Mouse (Mus musculus) MEL (cell line): ENCODE results near the gene Otulinl. TPM values are rescaled to one million over a fixed set of nuclear protein-coding genes. Genes with fewer than 3 reads are reported as not detected.
A peak's percentile ranks its signal among the peaks of the same experiment; 100 is the strongest.

ENCODE experiments used
- DNase-seq: peaks from one replicate; pipeline ENCODE4 v3.0.0; 2011; ENCODE audit warnings: low read depth, low spot score
- H3K27ac ChIP-seq: 2 replicates; pipeline ENCODE4 v1.5.1; 2012; ENCODE audit warnings: low read depth, mild to moderate bottlenecking, control low read depth, low read length, moderate library complexity; ENCODE audit not compliant: control insufficient read depth
- H3K27me3 ChIP-seq, 2 experiments: fragments of 150-350 bp in 1 of 2; sonication (generic) in 1 of 2; 2 replicates each; pipeline ENCODE4 v1.6.1; 2012; ENCODE audit warnings: low read length in 2 of 2, mild to moderate bottlenecking in 2 of 2, improper control_type of control experiment in 1 of 2, moderate library complexity in 1 of 2; ENCODE audit not compliant: insufficient read depth in 2 of 2, control insufficient read depth in 1 of 2
- H3K36me3 ChIP-seq, 2 experiments: 2 replicates each; pipeline ENCODE4 v1.6.1; 2012 to 2014; ENCODE audit warnings: low read length in 2 of 2, improper control_type of control experiment in 1 of 2, inconsistent platforms in 1 of 2, mild to moderate bottlenecking in 1 of 2; ENCODE audit not compliant: insufficient read depth in 2 of 2, control insufficient read depth in 1 of 2
- H3K4me1 ChIP-seq, 2 experiments: fragments of 150-350 bp in 1 of 2; sonication (generic) in 1 of 2; 2 replicates each; pipeline ENCODE4 v1.6.1; 2012; ENCODE audit warnings: low read length in 2 of 2, improper control_type of control experiment in 1 of 2, mild to moderate bottlenecking in 1 of 2; ENCODE audit not compliant: insufficient read depth in 2 of 2, control insufficient read depth in 1 of 2
- H3K4me3 ChIP-seq, 2 experiments: fragments of 150-350 bp in 1 of 2; sonication (generic) in 1 of 2; 2 replicates each; pipeline ENCODE4 v1.5.1; 2012; ENCODE audit warnings: low read depth in 2 of 2, low read length in 2 of 2, mild to moderate bottlenecking in 2 of 2, moderate library complexity in 2 of 2, control low read depth in 1 of 2, improper control_type of control experiment in 1 of 2; ENCODE audit not compliant: control insufficient read depth in 1 of 2, insufficient read depth in 1 of 2
- H3K79me2 ChIP-seq: 2 replicates; pipeline ENCODE4 v1.6.1; 2012; ENCODE audit warnings: mild to moderate bottlenecking, low read length, moderate library complexity; ENCODE audit not compliant: control insufficient read depth, poor library complexity, insufficient read depth
- H3K9ac ChIP-seq: 2 replicates; pipeline ENCODE4 v1.6.1; 2012; ENCODE audit warnings: low read depth, mild to moderate bottlenecking, control low read depth, low read length, moderate library complexity; ENCODE audit not compliant: control insufficient read depth, poor library complexity, severe bottlenecking
- H3K9me3 ChIP-seq: fragments of 150-350 bp; sonication (generic); replicated peaks from 2 replicates; pipeline ENCODE4 v1.6.1; 2012; ENCODE audit warnings: mild to moderate bottlenecking, low read length, improper control_type of control experiment, moderate library complexity; ENCODE audit not compliant: insufficient read depth
- BHLHE40 ChIP-seq: IDR thresholded peaks from 2 replicates; pipeline ENCODE4 v1.6.1; 2012; ENCODE audit warnings: low read depth, mild to moderate bottlenecking, inconsistent platforms, low read length, improper control_type of control experiment, borderline replicate concordance
- CHD1 ChIP-seq: IDR thresholded peaks from 2 replicates; pipeline ENCODE4 v1.6.1; 2012; ENCODE audit warnings: low read depth, mild to moderate bottlenecking, inconsistent platforms, low read length, improper control_type of control experiment
- E2F4 ChIP-seq: IDR thresholded peaks from 2 replicates; pipeline ENCODE4 v1.6.1; 2011; ENCODE audit warnings: low read depth, low read length, improper control_type of control experiment, borderline replicate concordance
- ELF1 ChIP-seq: IDR thresholded peaks from 2 replicates; pipeline ENCODE4 v1.6.1; 2014; ENCODE audit warnings: low read depth, mild to moderate bottlenecking, inconsistent platforms, low read length, improper control_type of control experiment, moderate library complexity
- EP300 ChIP-seq, 2 experiments: IDR thresholded peaks; 2 replicates each; pipeline ENCODE4 v1.6.1; 2011; ENCODE audit warnings: improper control_type of control experiment in 2 of 2, low read length in 2 of 2, low read depth in 1 of 2, mild to moderate bottlenecking in 1 of 2
- ETS1 ChIP-seq: IDR thresholded peaks from 2 replicates; pipeline ENCODE4 v1.6.1; 2012; ENCODE audit warnings: low read depth, mild to moderate bottlenecking, inconsistent platforms, low read length, improper control_type of control experiment, moderate library complexity
- GABPA ChIP-seq: IDR thresholded peaks from 2 replicates; pipeline ENCODE4 v1.6.1; 2012; ENCODE audit warnings: low read depth, mild to moderate bottlenecking, inconsistent platforms, low read length, improper control_type of control experiment, moderate library complexity
- GATA1 ChIP-seq: IDR thresholded peaks from 2 replicates; pipeline ENCODE4 v1.6.1; 2011; ENCODE audit warnings: low read depth, low read length, improper control_type of control experiment
- HCFC1 ChIP-seq: IDR thresholded peaks from 2 replicates; pipeline ENCODE4 v1.6.1; 2012; ENCODE audit warnings: low read depth, mild to moderate bottlenecking, inconsistent platforms, low read length, improper control_type of control experiment, moderate library complexity
- JUND ChIP-seq: IDR thresholded peaks from 2 replicates; pipeline ENCODE4 v1.6.1; 2011; ENCODE audit warnings: low read depth, mild to moderate bottlenecking, improper control_type of control experiment, low read length
- KAT2A ChIP-seq: conservative IDR thresholded peaks from 2 replicates; pipeline ENCODE4 v1.6.1; 2012; ENCODE audit warnings: low read depth, low read length, improper control_type of control experiment, inconsistent platforms
- MAX ChIP-seq: IDR thresholded peaks from 2 replicates; pipeline ENCODE4 v1.6.1; 2011; ENCODE audit warnings: low read length, improper control_type of control experiment
- MXI1 ChIP-seq: IDR thresholded peaks from 2 replicates; pipeline ENCODE4 v1.6.1; 2011; ENCODE audit warnings: mild to moderate bottlenecking, low read depth, low read length, improper control_type of control experiment
- MYB ChIP-seq: IDR thresholded peaks from 2 replicates; pipeline ENCODE4 v1.6.1; 2011; ENCODE audit warnings: mild to moderate bottlenecking, low read depth, low read length, improper control_type of control experiment
- NELFE ChIP-seq: IDR thresholded peaks from 2 replicates; pipeline ENCODE4 v1.6.1; 2011; ENCODE audit warnings: low read depth, low read length, improper control_type of control experiment
- NRF1 ChIP-seq: IDR thresholded peaks from 2 replicates; pipeline ENCODE4 v1.6.1; 2014; ENCODE audit warnings: low read depth, mild to moderate bottlenecking, inconsistent platforms, low read length, improper control_type of control experiment, moderate library complexity; ENCODE audit not compliant: poor library complexity, insufficient read depth, severe bottlenecking
- POLR2A ChIP-seq, 2 experiments: IDR thresholded peaks; 2 replicates each; pipeline ENCODE4 v1.6.1; 2011 to 2012; ENCODE audit warnings: low read length in 2 of 2, mild to moderate bottlenecking in 2 of 2, control low read depth in 1 of 2, improper control_type of control experiment in 1 of 2, low read depth in 1 of 2, moderate library complexity in 1 of 2; ENCODE audit not compliant: control insufficient read depth in 1 of 2, insufficient read depth in 1 of 2, poor library complexity in 1 of 2
- POLR2AphosphoS2 ChIP-seq: IDR thresholded peaks from 2 replicates; pipeline ENCODE4 v1.6.1; 2011; ENCODE audit warnings: low read length, improper control_type of control experiment
- POLR2AphosphoS5 ChIP-seq: IDR thresholded peaks from 2 replicates; pipeline ENCODE4 v1.6.1; 2012; ENCODE audit warnings: low read depth, borderline replicate concordance, mild to moderate bottlenecking, inconsistent platforms, low read length, moderate library complexity, mixed read lengths
- RAD21 ChIP-seq: IDR thresholded peaks from 2 replicates; pipeline ENCODE4 v1.6.1; 2011; ENCODE audit warnings: mild to moderate bottlenecking, low read depth, low read length, improper control_type of control experiment
- RCOR1 ChIP-seq: IDR thresholded peaks from 2 replicates; pipeline ENCODE4 v1.6.1; 2012; ENCODE audit warnings: low read depth, mild to moderate bottlenecking, inconsistent platforms, low read length, improper control_type of control experiment
- SIN3A ChIP-seq: IDR thresholded peaks from 2 replicates; pipeline ENCODE4 v1.6.1; 2012; ENCODE audit warnings: low read length, improper control_type of control experiment, inconsistent platforms
- TAL1 ChIP-seq: IDR thresholded peaks from 2 replicates; pipeline ENCODE4 v1.6.1; 2012; ENCODE audit warnings: mild to moderate bottlenecking, inconsistent platforms, low read length, moderate library complexity, mixed read lengths
- TBP ChIP-seq: IDR thresholded peaks from 2 replicates; pipeline ENCODE4 v1.8.0; 2011; ENCODE audit warnings: low read depth, low read length, improper control_type of control experiment
- TCF12 ChIP-seq: IDR thresholded peaks from 2 replicates; pipeline ENCODE4 v1.6.1; 2014; ENCODE audit warnings: low read depth, mild to moderate bottlenecking, inconsistent platforms, low read length, improper control_type of control experiment, moderate library complexity
- polyA plus RNA-seq, 2 experiments: library from polyadenylated mRNA; stranded (reverse) in 1 of 2; unstranded in 1 of 2; fragments of >175 nt in 1 of 2; fragments of >200 nt in 1 of 2; gene quantifications; 2 replicates each; pipeline versions ENCODE4 v1.2.1 to v1.2.4; 2012; ENCODE audit warnings: low replicate concordance in 2 of 2, low read depth in 1 of 2; ENCODE audit not compliant: insufficient read length in 2 of 2, insufficient read depth in 1 of 2, missing spikeins in 1 of 2
- total RNA-seq: library from RNA; depleted of rRNA; stranded (reverse); fragments of 300-350 nt; gene quantifications from 2 replicates; pipeline ENCODE4 v1.2.3, GENCODE M21; 2012

Gene Otulinl
- total and polyA plus RNA-seq, 3 experiments: 0.14 to 0.50 TPM; not detected in 1

DNA sequence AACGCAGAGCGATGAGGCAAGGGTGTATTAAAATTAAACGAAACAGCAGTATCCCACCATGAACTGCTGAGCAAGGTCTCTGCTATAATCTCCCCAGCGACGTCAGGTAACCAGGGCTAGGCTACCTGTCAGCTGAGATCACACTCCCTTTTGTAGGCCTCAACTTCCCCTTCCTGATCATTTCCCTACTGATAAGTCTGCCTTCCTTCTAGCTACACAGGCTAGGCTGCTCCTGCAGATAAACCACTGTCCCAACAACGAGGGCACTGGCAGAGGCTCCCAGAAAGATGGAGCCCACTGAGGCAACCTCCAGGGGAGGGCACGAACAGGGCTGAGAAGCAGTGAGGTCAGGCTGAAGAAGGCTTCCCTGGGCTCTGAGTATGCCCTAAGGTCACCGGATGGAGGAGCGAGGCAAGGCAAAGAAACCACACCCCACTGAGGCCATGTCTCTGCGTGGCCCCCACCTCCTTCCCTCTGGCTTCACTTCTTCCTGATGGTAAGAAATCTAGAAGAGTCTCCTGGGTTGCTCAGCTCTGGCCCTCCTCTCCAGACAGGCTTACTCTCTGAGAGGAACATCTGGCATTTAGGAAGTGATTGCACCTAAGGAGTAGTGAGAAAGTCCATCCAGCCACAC lies 9.7 kb downstream of the Otulinl start (continued):
- TF ChIP-seq ETS1 (peak; percentile 96), MAX (no peak), GABPA (no peak)

DNA sequence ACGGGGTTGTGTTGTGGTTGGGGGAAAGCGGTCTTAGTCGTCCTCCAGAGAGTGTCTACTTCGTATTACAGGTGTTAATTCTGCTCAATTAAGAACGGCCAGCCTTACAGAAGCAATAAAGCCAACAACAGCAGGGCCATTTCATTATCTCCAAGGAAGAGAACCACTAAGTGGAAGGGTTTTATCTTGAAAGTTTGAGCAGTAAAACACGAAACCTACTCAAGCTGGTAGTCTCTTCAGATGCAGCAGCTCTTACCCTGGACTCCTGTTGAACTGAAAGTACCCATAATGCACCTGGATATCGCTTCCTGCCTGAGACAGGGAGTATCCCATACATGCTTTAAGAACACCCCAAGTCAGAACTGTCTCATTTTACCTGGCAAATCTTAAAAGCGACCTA lies 10.7 kb downstream of the Otulinl start:
- TF ChIP-seq SIN3A (peak; percentile 73), POLR2AphosphoS2 (peak; percentile 52; the same call in 1 of the 2 replicates), E2F4 (no peak), BHLHE40 (0 out of 2 replicates have a peak, but pooled peaks have one; percentile 14), NRF1 (no peak), MYB (no peak), MXI1 (peak; percentile 67; the same call in 1 of the 2 replicates), TCF12 (peak; percentile 62), RAD21 (no peak), NELFE (peak; percentile 69), TAL1 (no peak), KAT2A (no peak), GATA1 (peak; percentile 66), EP300 (IDR thresholded peaks at IDR 0.05; ENCODE audit: low read depth in 1 of 2, low read length in 2 of 2) (peak; percentile 35 to 53; a peak in 2 of 4 replicates), POLR2A (IDR thresholded peaks at IDR 0.05; ENCODE audit: control insufficient read depth in 1 of 2, insufficient read depth in 1 of 2, low read depth in 1 of 2, low read length in 2 of 2, poor library complexity in 1 of 2) (peak in 1 of 2 experiments; percentile 65; a peak in 2 of 4 replicates), CHD1 (0 out of 2 replicates have a peak, but pooled peaks have one; percentile 10), ETS1 (peak; percentile 67), POLR2AphosphoS5 (no peak), TBP (peak; percentile 84; the same call in 1 of the 2 replicates), HCFC1 (peak; percentile 61; the same call in 1 of the 2 replicates), MAX (peak; percentile 79), RCOR1 (peak; percentile 62), JUND (0 out of 2 replicates have a peak, but pooled peaks have one; percentile 70), ELF1 (peak; percentile 60; the same call in 1 of the 2 replicates)
- H3K27me3 ChIP-seq: no peaks in the 10 kb centered on the region
- H3K4me3 ChIP-seq: peak overlapping the region; percentile 49 to 60
- H3K36me3 ChIP-seq: peaks cover 0 to 34% of the 10 kb centered on the region in 2 experiments; a peak in 2 of 4 replicates
- peak; percentile 91 for DNase-seq
- H3K4me1 ChIP-seq: peaks cover 30 to 43% of the 10 kb centered on the region in 2 experiments
- H3K9me3 ChIP-seq: no peaks in the 10 kb centered on the region
- H3K9ac ChIP-seq: peak overlapping the region; percentile 58
- H3K79me2 ChIP-seq: no peaks in the 10 kb centered on the region
- peak overlapping the region; percentile 83 for H3K27ac ChIP-seq
